Mouse (Mus musculus): ENCODE measurements around the gene Krtap12-1.
"Not testable (repeated sequence)": the region's sequence is repeated elsewhere in the genome, so short reads cannot be mapped to it uniquely, and the experiment has no call there.

- TF ChIP-seq CTCF, POLR2A (IDR thresholded peaks at IDR 0.05; ENCODE audit: insufficient read depth, low read depth, low read length): not testable (repeated sequence)
Observed at GRCm38 (mm10) chr10:77741924-77742688, 21.7 kb downstream of the Krtap12-1 start, which contains the start of gene Gm18596.

Measured in olfactory bulb, adult 2 months (tissue).